ENCODE assay signal across 8 mouse cellular contexts in genomic region chr8:25463532-25463931, GRCm38 (mm10).
DNase-seq lines count a peak whose midpoint lies in the region; ATAC-seq and TF ChIP-seq lines count a peak whose summit lies in the region.
"Had no signal": no experiment of that assay in that cellular context is flagged by ENCODE, and none has a peak within 500 bp of the region (broad histone marks: within the 10 kb centered on the region; RNA-seq: fewer than 3 reads in every experiment).

No protein-coding gene starts in this region.

- TF ChIP-seq CTCF in brain, embryonic 14.5 days (IDR thresholded peaks at IDR 0.05; ENCODE audit: borderline replicate concordance, extremely low read depth, insufficient read depth, insufficient read length) = no peak
- no peak for TF ChIP-seq CTCF in gastrocnemius, adult 2 months (IDR thresholded peaks at IDR 0.05)

- peak; percentile 5; the same call in 1 of the 2 replicates for ATAC-seq in intestine, embryonic 16.5 days
- no peak for ATAC-seq in intestine, embryonic 15.5 days

- no peak for TF ChIP-seq POLR2A in brain, embryonic 14.5 days (IDR thresholded peaks at IDR 0.05; ENCODE audit: borderline replicate concordance, extremely low read depth, insufficient read depth, insufficient read length, poor library complexity, severe bottlenecking)

- no peaks in the 10 kb centered on the region for H3K27me3 ChIP-seq in intestine, embryonic 16.5 days (replicated peaks; ENCODE audit: control insufficient read depth, insufficient read depth, low read length)
- no peaks in the 10 kb centered on the region for H3K27me3 ChIP-seq in intestine, embryonic 15.5 days (replicated peaks)

- H3K36me3 ChIP-seq in intestine, embryonic 16.5 days (ENCODE audit: control insufficient read depth, insufficient read depth, low read length) = no peaks in the 10 kb centered on the region
- no peaks in the 10 kb centered on the region for H3K36me3 ChIP-seq in intestine, embryonic 15.5 days

- H3K4me3 ChIP-seq in intestine, embryonic 16.5 days (ENCODE audit: low read length) = no peak overlapping the region
- no peak overlapping the region for H3K4me3 ChIP-seq in intestine, embryonic 15.5 days (replicated peaks)
- no peak overlapping the region for H3K4me3 ChIP-seq in gastrocnemius, adult 2 months

- WGBS in intestine, embryonic 16.5 days = 36% methylated on average over 9 of the region's 9 CpGs
- WGBS in intestine, embryonic 15.5 days = 42% methylated on average over 9 of the region's 9 CpGs

- H3K4me2 ChIP-seq in intestine, embryonic 16.5 days (ENCODE audit: low read depth, low read length) = no peak overlapping the region
- no peak overlapping the region for H3K4me2 ChIP-seq in intestine, embryonic 15.5 days (replicated peaks)

- H3K9me3 ChIP-seq in intestine, embryonic 16.5 days (ENCODE audit: control insufficient read depth, low read length) = no peaks in the 10 kb centered on the region
- H3K9me3 ChIP-seq in intestine, embryonic 15.5 days = no peaks in the 10 kb centered on the region

- peak; percentile 4 for DNase-seq in Muller cell, postnatal 12 days (ENCODE audit: inconsistent ontology term)
- peak; percentile 94 for DNase-seq in brain, embryonic 14.5 days (ENCODE audit: low read depth)
- peak; percentile 42 to 62 for DNase-seq in kidney, postnatal 36 days
- no peak for DNase-seq in B cell, adult 2 months
- DNase-seq in gastrocnemius, adult 2 months = no peak

- intact Hi-C loops in gastrocnemius, adult 2 months (cut with DNase I) = loop anchor here (10.0 kb wide), 1 partner anchor 179 kb away; no protein-coding TSS in a partner anchor

- H3K4me1 ChIP-seq in intestine, embryonic 16.5 days (ENCODE audit: control insufficient read depth, insufficient read depth, low read length) = peaks cover 29% of the 10 kb centered on the region
- H3K4me1 ChIP-seq in intestine, embryonic 15.5 days (replicated peaks) = peaks cover 25% of the 10 kb centered on the region

- H3K9ac ChIP-seq in intestine, embryonic 16.5 days (ENCODE audit: low read depth, low read length) = no peak overlapping the region
- no peak overlapping the region for H3K9ac ChIP-seq in intestine, embryonic 15.5 days

- peak overlapping the region; percentile 54; the same call in 1 of the 2 replicates for H3K27ac ChIP-seq in intestine, embryonic 16.5 days (ENCODE audit: low read length)
- no peak overlapping the region for H3K27ac ChIP-seq in intestine, embryonic 15.5 days
- H3K27ac ChIP-seq in gastrocnemius, adult 2 months = no peak overlapping the region
- H3K27ac ChIP-seq: macrophage had no signal

Comparison
In these comparisons a context has a peak if more than half of its experiments do, and no peak if none do; other contexts are left out.
1. DNase-seq: peak in Muller cell, postnatal 12 days (single experiment), brain, embryonic 14.5 days (single experiment) and kidney, postnatal 36 days (2 of 2); none in B cell, adult 2 months (0 of 2) and gastrocnemius, adult 2 months (single experiment).